Comparison of ENCODE assay signal across 11 mouse cellular contexts in genomic region chr2:167316724-167317187, GRCm38 (mm10). TPM values are rescaled to one million over a fixed set of nuclear protein-coding genes. Genes with fewer than 3 reads are reported as not detected.
DNase-seq lines count a peak whose midpoint lies in the region; ATAC-seq and TF ChIP-seq lines count a peak whose summit lies in the region.
"Had no signal": no experiment of that assay in that cellular context is flagged by ENCODE, and none has a peak within 500 bp of the region (broad histone marks: within the 10 kb centered on the region; RNA-seq: fewer than 3 reads in every experiment).

No protein-coding gene starts in this region.

- WGBS in lung, adult 2 months: 59% methylated on average over 3 of the region's 3 CpGs

- ATAC-seq in frontal cortex, adult (ENCODE audit: low TSS enrichment): peak; percentile 32; the same call in 1 of the 2 replicates
- ATAC-seq: liver, embryonic 12.5 days had no signal

- DNase-seq in frontal cortex, postnatal 25 days (ENCODE audit: low spot score in 2 of 2): no peak
- DNase-seq in A20 (ENCODE audit: low read depth, low spot score): peak; percentile 34
- DNase-seq in cerebellum, adult 9-11 months: peak; percentile 89
- DNase-seq in layer of hippocampus, postnatal 36 days: peak; percentile 47 to 57
- no peak for DNase-seq in heart, postnatal 25 days (ENCODE audit: low spot score)
- DNase-seq in spleen, adult 18-20 months: no peak
- no peak for DNase-seq in lung, adult 2 months
- DNase-seq: kidney, adult 8-10 months had no signal

- TF ChIP-seq CTCF in lung, adult 2 months (IDR thresholded peaks at IDR 0.05; ENCODE audit: insufficient read depth, low read length): no peak

- no peak for TF ChIP-seq POLR2A in lung, adult 2 months (IDR thresholded peaks at IDR 0.05; ENCODE audit: borderline replicate concordance, extremely low read depth, low read depth, low read length)

- intact Hi-C loops in heart, postnatal 25 days (cut with DNase I): no loop called here

- peaks cover 20% of the 10 kb centered on the region for H3K4me1 ChIP-seq in lung, adult 2 months (ENCODE audit: control insufficient read depth, insufficient read depth, low read length)

- no peak overlapping the region for H3K4me3 ChIP-seq in lung, adult 2 months (replicated peaks; ENCODE audit: extremely low read depth, low read depth, low read length)
- H3K4me3 ChIP-seq: erythroblast, embryonic 14.5 days; liver, embryonic 12.5 days had no signal

RNA-seq across cellular contexts. Expression of gene B4galt5, which starts 32.2 kb away (rescaled TPM):
- total RNA-seq in layer of hippocampus, postnatal 36 days (2021): 10 to 100 TPM; 44.2 to 49.7 TPM
- total RNA-seq in heart, postnatal 25 days (2021): 10 to 100 TPM; 12.7 to 14.6 TPM
- polyA plus RNA-seq in lung, adult 2 months (2012; rRNA removed): 17.7 and 20.5 TPM in 2 replicates

Comparison
In these comparisons a context has a peak if more than half of its experiments do, and no peak if none do; other contexts are left out.
1. DNase-seq: peak in A20 (single experiment), cerebellum, adult 9-11 months (single experiment) and layer of hippocampus, postnatal 36 days (2 of 2); none in frontal cortex, postnatal 25 days (0 of 2), heart, postnatal 25 days (single experiment), spleen, adult 18-20 months (0 of 2) and lung, adult 2 months (single experiment).